Mouse (Mus musculus): ENCODE results near the gene Rab25.

DNA sequence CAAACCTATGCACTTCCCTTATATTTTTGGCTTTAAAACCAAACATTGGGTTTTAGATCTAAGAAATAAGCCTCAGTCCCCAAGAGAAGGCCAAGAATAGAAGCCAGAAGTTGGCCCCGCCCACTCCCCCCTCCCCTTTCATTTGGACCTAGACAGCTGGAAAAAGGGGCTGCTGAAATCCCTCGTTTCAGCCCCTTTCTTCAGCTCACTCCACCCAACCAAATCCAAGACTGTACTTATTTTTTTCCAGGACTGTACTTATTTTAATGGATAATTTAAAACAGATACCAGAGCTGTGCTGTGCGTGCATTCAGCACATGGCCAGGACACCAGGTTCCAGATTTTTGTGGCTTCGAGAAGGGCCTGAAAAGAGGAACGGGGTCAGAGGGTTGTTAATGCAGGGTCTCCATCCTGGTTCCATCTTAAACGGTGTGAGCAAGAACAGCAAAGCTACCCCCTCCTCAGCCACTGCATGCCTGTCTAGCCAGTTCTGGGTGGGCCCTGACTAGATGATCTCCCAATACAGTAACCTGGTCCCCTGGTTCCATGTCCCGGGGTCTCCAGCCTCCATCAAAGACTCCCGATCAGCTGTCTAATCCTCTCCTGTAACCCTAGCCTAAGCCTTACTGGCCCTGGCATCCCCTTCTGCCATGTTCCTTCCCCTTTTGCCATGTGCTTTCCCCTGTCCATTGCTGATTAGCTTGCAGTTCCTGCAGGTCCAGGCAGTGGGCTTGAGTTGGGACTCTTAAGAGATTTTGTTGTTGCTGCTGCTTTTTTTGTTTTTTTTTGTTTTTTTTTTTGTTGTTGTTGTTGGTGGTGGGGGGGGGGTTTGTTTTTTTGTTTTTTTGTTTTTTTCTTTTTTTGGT is 44.0 kb downstream of the Rab25 start:
- no peak for TF ChIP-seq CTCF (IDR thresholded peaks at IDR 0.05; ENCODE audit: extremely low read depth, insufficient read length, insufficient replicate concordance, low read depth, low read length)
- TF ChIP-seq POLR2A (IDR thresholded peaks at IDR 0.05; ENCODE audit: low read depth, low read length): no peak
